Mouse (Mus musculus) kidney, postnatal 36 days (tissue): Measurements from ENCODE around the gene Lamb3.

Source experiments
- DNase-seq, 2 experiments: peaks; one replicate each; pipeline ENCODE4 v3.0.0; 2021 to 2022; ENCODE audit warnings: mixed read lengths in 2 of 2

Lamb3 gene

GRCm38 (mm10) chr1:193203821-193204220, 3.7 kb upstream of the Lamb3 start:
- no peak for DNase-seq

- DNase-seq, result peak in 1 of 2 experiments; percentile 11
Observed at GRCm38 (mm10) chr1:193205431-193205830, 2.1 kb upstream of the Lamb3 start.

- DNase-seq, result peak; percentile 74 to 88
Observed at GRCm38 (mm10) chr1:193208178-193208577, 679 bp downstream of the Lamb3 start.

- no peak for DNase-seq
Observed at GRCm38 (mm10) chr1:193211371-193211770, 3.9 kb downstream of the Lamb3 start.

GRCm38 (mm10) chr1:193214053-193214452, 6.6 kb downstream of the Lamb3 start:
- DNase-seq, result no peak

- no peak for DNase-seq
Observed at GRCm38 (mm10) chr1:193216000-193216399, 8.5 kb downstream of the Lamb3 start.

- no peak for DNase-seq
Observed at GRCm38 (mm10) chr1:193220408-193220807, 12.9 kb downstream of the Lamb3 start.

- DNase-seq, result no peak
Observed at GRCm38 (mm10) chr1:193225531-193225930, 18.0 kb downstream of the Lamb3 start.

- no peak for DNase-seq
Observed at GRCm38 (mm10) chr1:193226114-193226513, 18.6 kb downstream of the Lamb3 start.

- no peak for DNase-seq
Observed at GRCm38 (mm10) chr1:193226724-193227522, 19.4 kb downstream of the Lamb3 start.

- DNase-seq, result no peak
Observed at GRCm38 (mm10) chr1:193227537-193227936, 20.0 kb downstream of the Lamb3 start.

GRCm38 (mm10) chr1:193229570-193229969, 22.1 kb downstream of the Lamb3 start:
- DNase-seq, result no peak

- peak in 1 of 2 experiments; percentile 83 for DNase-seq
Observed at GRCm38 (mm10) chr1:193230531-193230930, 23.0 kb downstream of the Lamb3 start.

GRCm38 (mm10) chr1:193230935-193231334, 23.4 kb downstream of the Lamb3 start:
- no peak for DNase-seq

GRCm38 (mm10) chr1:193232732-193233131, 25.2 kb downstream of the Lamb3 start:
- no peak for DNase-seq

GRCm38 (mm10) chr1:193234130-193234645, 26.7 kb downstream of the Lamb3 start:
- DNase-seq, result peak; percentile 37 to 43

GRCm38 (mm10) chr1:193234930-193235329, 27.4 kb downstream of the Lamb3 start:
- DNase-seq, result peak; percentile 28 to 65

GRCm38 (mm10) chr1:193238426-193238825, 30.9 kb downstream of the Lamb3 start:
- DNase-seq, result peak in 1 of 2 experiments; percentile 32

- DNase-seq, result no peak
Observed at GRCm38 (mm10) chr1:193241436-193241835, 33.9 kb downstream of the Lamb3 start.

GRCm38 (mm10) chr1:193242238-193242637, 34.7 kb downstream of the Lamb3 start:
- peak; percentile 28 to 50 for DNase-seq

- no peak for DNase-seq
Observed at GRCm38 (mm10) chr1:193242863-193243262, 35.4 kb downstream of the Lamb3 start.

- DNase-seq, result no peak
Observed at GRCm38 (mm10) chr1:193243571-193244193, 36.2 kb downstream of the Lamb3 start.

GRCm38 (mm10) chr1:193244235-193244634, 36.7 kb downstream of the Lamb3 start:
- DNase-seq, result no peak

GRCm38 (mm10) chr1:193250026-193250425, 42.5 kb downstream of the Lamb3 start:
- no peak for DNase-seq
